Mouse (Mus musculus): ENCODE results near the gene Gtf3c6.

GRCm38 (mm10) chr10:40284997-40285396, 27.1 kb upstream of the Gtf3c6 start:
- TF ChIP-seq CTCF (IDR thresholded peaks at IDR 0.05; ENCODE audit: extremely low read depth, insufficient read depth, insufficient read length, insufficient replicate concordance) (no peak), POLR2A (IDR thresholded peaks at IDR 0.05; ENCODE audit: low read depth, low read length) (no peak)

All from spleen, adult 2 months (tissue).